Mouse (Mus musculus): ENCODE results near the gene Tnrc6b. TPM values are rescaled to one million over a fixed set of nuclear protein-coding genes. Genes with fewer than 3 reads are reported as not detected.

The Tnrc6b gene
- total and polyA plus RNA-seq, 3 experiments, result 14.2 to 146 (median 24.5) TPM

GRCm38 (mm10) chr15:80748979-80749378 is 37.9 kb downstream of the Tnrc6b start:
- DNase-seq (ENCODE audit: low spot score) (no peak), ATAC-seq (ENCODE audit: extremely low read depth, insufficient number of reproducible peaks, low FRiP score, poor library complexity, severe bottlenecking) (no peak)
- Histone ChIP-seq H3K36me3 (replicated peaks) (peaks cover 12% of the 10 kb centered on the region), H3K4me3 (ENCODE audit: low read depth, low read length) (no peak overlapping the region), H3K4me1 (ENCODE audit: insufficient read depth, low read depth, low read length) (peaks cover 53% of the 10 kb centered on the region), H3K9me3 (replicated peaks) (no peaks in the 10 kb centered on the region), H3K27me3 (ENCODE audit: insufficient read depth, low read length) (no peaks in the 10 kb centered on the region)
- TF ChIP-seq CTCF (IDR thresholded peaks at IDR 0.05; ENCODE audit: low read depth, low read length) (no peak), TAL1 (conservative IDR thresholded peaks at IDR 0.05; ENCODE audit: low read depth, low read length) (no peak), POLR2AphosphoS5 (IDR thresholded peaks at IDR 0.05; ENCODE audit: insufficient replicate concordance, low read depth, low read length) (no peak), GATA1 (IDR thresholded peaks at IDR 0.05; ENCODE audit: borderline replicate concordance, low read length) (no peak), GATA2 (IDR thresholded peaks at IDR 0.05; ENCODE audit: borderline replicate concordance, low read depth, low read length) (no peak)

GRCm38 (mm10) chr15:80753351-80753750 is 42.2 kb downstream of the Tnrc6b start:
- DNase-seq (ENCODE audit: low spot score), result no peak
- Histone ChIP-seq H3K36me3 (replicated peaks) (peaks cover 18% of the 10 kb centered on the region), H3K27me3 (ENCODE audit: insufficient read depth, low read length) (no peaks in the 10 kb centered on the region), H3K9me3 (replicated peaks) (no peaks in the 10 kb centered on the region), H3K4me1 (ENCODE audit: insufficient read depth, low read depth, low read length) (peaks cover 32% of the 10 kb centered on the region), H3K4me3 (ENCODE audit: low read depth, low read length) (no peak overlapping the region)
- TF ChIP-seq GATA1 (IDR thresholded peaks at IDR 0.05; ENCODE audit: borderline replicate concordance, low read length) (no peak), GATA2 (IDR thresholded peaks at IDR 0.05; ENCODE audit: borderline replicate concordance, low read depth, low read length) (no peak), TAL1 (conservative IDR thresholded peaks at IDR 0.05; ENCODE audit: low read depth, low read length) (no peak), CTCF (IDR thresholded peaks at IDR 0.05; ENCODE audit: low read depth, low read length) (no peak), POLR2AphosphoS5 (IDR thresholded peaks at IDR 0.05; ENCODE audit: insufficient replicate concordance, low read depth, low read length) (no peak)
- ATAC-seq (ENCODE audit: extremely low read depth, insufficient number of reproducible peaks, low FRiP score, poor library complexity, severe bottlenecking), result no peak

GRCm38 (mm10) chr15:80754103-80754502 is 43.0 kb downstream of the Tnrc6b start:
- no peaks in the 10 kb centered on the region for H3K27me3 ChIP-seq (ENCODE audit: insufficient read depth, low read length)
- ATAC-seq (ENCODE audit: extremely low read depth, insufficient number of reproducible peaks, low FRiP score, poor library complexity, severe bottlenecking) (no peak), DNase-seq (ENCODE audit: low spot score) (no peak)
- TF ChIP-seq CTCF (IDR thresholded peaks at IDR 0.05; ENCODE audit: low read depth, low read length), result no peak
- no peak for TF ChIP-seq TAL1 (conservative IDR thresholded peaks at IDR 0.05; ENCODE audit: low read depth, low read length)
- TF ChIP-seq POLR2AphosphoS5 (IDR thresholded peaks at IDR 0.05; ENCODE audit: insufficient replicate concordance, low read depth, low read length), result no peak
- no peak for TF ChIP-seq GATA2 (IDR thresholded peaks at IDR 0.05; ENCODE audit: borderline replicate concordance, low read depth, low read length)
- H3K4me3 ChIP-seq (ENCODE audit: low read depth, low read length), result no peak overlapping the region
- H3K9me3 ChIP-seq (replicated peaks), result no peaks in the 10 kb centered on the region
- peaks cover 25% of the 10 kb centered on the region for H3K4me1 ChIP-seq (ENCODE audit: insufficient read depth, low read depth, low read length)
- peaks cover 13% of the 10 kb centered on the region for H3K36me3 ChIP-seq (replicated peaks)

- H3K27me3 ChIP-seq (ENCODE audit: insufficient read depth, low read length), result no peaks in the 10 kb centered on the region
- no peaks in the 10 kb centered on the region for H3K9me3 ChIP-seq (replicated peaks)
- peaks cover 27% of the 10 kb centered on the region for H3K4me1 ChIP-seq (ENCODE audit: insufficient read depth, low read depth, low read length)
- H3K4me3 ChIP-seq (ENCODE audit: low read depth, low read length), result no peak overlapping the region
- ATAC-seq (ENCODE audit: extremely low read depth, insufficient number of reproducible peaks, low FRiP score, poor library complexity, severe bottlenecking), result no peak
- H3K36me3 ChIP-seq (replicated peaks), result peaks cover 21% of the 10 kb centered on the region
- TF ChIP-seq CTCF (IDR thresholded peaks at IDR 0.05; ENCODE audit: low read depth, low read length) (no peak), GATA1 (IDR thresholded peaks at IDR 0.05; ENCODE audit: borderline replicate concordance, low read length) (no peak), TAL1 (conservative IDR thresholded peaks at IDR 0.05; ENCODE audit: low read depth, low read length) (no peak), POLR2AphosphoS5 (IDR thresholded peaks at IDR 0.05; ENCODE audit: insufficient replicate concordance, low read depth, low read length) (no peak), GATA2 (IDR thresholded peaks at IDR 0.05; ENCODE audit: borderline replicate concordance, low read depth, low read length) (no peak)
- no peak for DNase-seq (ENCODE audit: low spot score)
These were observed 48.3 kb downstream of the Tnrc6b start for GRCm38 (mm10) chr15:80759451-80759850.

- Histone ChIP-seq H3K4me3 (ENCODE audit: low read depth, low read length) (no peak overlapping the region), H3K36me3 (replicated peaks) (peaks cover 18% of the 10 kb centered on the region), H3K4me1 (ENCODE audit: insufficient read depth, low read depth, low read length) (peaks cover 22% of the 10 kb centered on the region), H3K9me3 (replicated peaks) (no peaks in the 10 kb centered on the region), H3K27me3 (ENCODE audit: insufficient read depth, low read length) (no peaks in the 10 kb centered on the region)
- DNase-seq (ENCODE audit: low spot score) (no peak), ATAC-seq (ENCODE audit: extremely low read depth, insufficient number of reproducible peaks, low FRiP score, poor library complexity, severe bottlenecking) (no peak)
- TF ChIP-seq TAL1 (conservative IDR thresholded peaks at IDR 0.05; ENCODE audit: low read depth, low read length) (no peak), GATA1 (IDR thresholded peaks at IDR 0.05; ENCODE audit: borderline replicate concordance, low read length) (no peak), CTCF (IDR thresholded peaks at IDR 0.05; ENCODE audit: low read depth, low read length) (no peak), GATA2 (IDR thresholded peaks at IDR 0.05; ENCODE audit: borderline replicate concordance, low read depth, low read length) (no peak), POLR2AphosphoS5 (IDR thresholded peaks at IDR 0.05; ENCODE audit: insufficient replicate concordance, low read depth, low read length) (no peak)
These were observed 49.4 kb downstream of the Tnrc6b start for GRCm38 (mm10) chr15:80760504-80760903.

- peaks cover 22% of the 10 kb centered on the region for H3K4me1 ChIP-seq (ENCODE audit: insufficient read depth, low read depth, low read length)
- H3K36me3 ChIP-seq (replicated peaks), result peaks cover 18% of the 10 kb centered on the region
- no peaks in the 10 kb centered on the region for H3K27me3 ChIP-seq (ENCODE audit: insufficient read depth, low read length)
- peak overlapping the region; percentile 16; the same call in 1 of the 2 replicates for H3K4me3 ChIP-seq (ENCODE audit: low read depth, low read length)
- ATAC-seq (ENCODE audit: extremely low read depth, insufficient number of reproducible peaks, low FRiP score, poor library complexity, severe bottlenecking) (peak; percentile 81), DNase-seq (ENCODE audit: low spot score) (peak; percentile 11)
- no peaks in the 10 kb centered on the region for H3K9me3 ChIP-seq (replicated peaks)
- TF ChIP-seq POLR2AphosphoS5 (IDR thresholded peaks at IDR 0.05; ENCODE audit: insufficient replicate concordance, low read depth, low read length) (no peak), TAL1 (conservative IDR thresholded peaks at IDR 0.05; ENCODE audit: low read depth, low read length) (peak; percentile 70)
These were observed 49.8 kb downstream of the Tnrc6b start for GRCm38 (mm10) chr15:80760935-80761334.

- no peak for ATAC-seq (ENCODE audit: extremely low read depth, insufficient number of reproducible peaks, low FRiP score, poor library complexity, severe bottlenecking)
- H3K9me3 ChIP-seq (replicated peaks), result no peaks in the 10 kb centered on the region
- no peak overlapping the region for H3K4me3 ChIP-seq (ENCODE audit: low read depth, low read length)
- TF ChIP-seq POLR2AphosphoS5 (IDR thresholded peaks at IDR 0.05; ENCODE audit: insufficient replicate concordance, low read depth, low read length), result no peak
- TF ChIP-seq CTCF (IDR thresholded peaks at IDR 0.05; ENCODE audit: low read depth, low read length), result no peak
- TF ChIP-seq GATA2 (IDR thresholded peaks at IDR 0.05; ENCODE audit: borderline replicate concordance, low read depth, low read length), result no peak
- no peak for TF ChIP-seq TAL1 (conservative IDR thresholded peaks at IDR 0.05; ENCODE audit: low read depth, low read length)
- no peak for TF ChIP-seq GATA1 (IDR thresholded peaks at IDR 0.05; ENCODE audit: borderline replicate concordance, low read length)
- no peak for DNase-seq (ENCODE audit: low spot score)
- peaks cover 22% of the 10 kb centered on the region for H3K4me1 ChIP-seq (ENCODE audit: insufficient read depth, low read depth, low read length)
- H3K27me3 ChIP-seq (ENCODE audit: insufficient read depth, low read length), result no peaks in the 10 kb centered on the region
- H3K36me3 ChIP-seq (replicated peaks), result peaks cover 15% of the 10 kb centered on the region
These were observed 51.5 kb downstream of the Tnrc6b start for GRCm38 (mm10) chr15:80762621-80763020.
